Mouse (Mus musculus): ENCODE results near the gene Naa38.
A peak's percentile ranks its signal among the peaks of the same experiment; 100 is the strongest.

- no peak for TF ChIP-seq CTCF (IDR thresholded peaks at IDR 0.05; ENCODE audit: extremely low read depth, insufficient read depth, low read length)
- 0 out of 2 replicates have a peak, but pooled peaks have one; percentile 11 for TF ChIP-seq POLR2A (IDR thresholded peaks at IDR 0.05; ENCODE audit: extremely low read depth, insufficient read depth, low read length)
Measured at GRCm38 (mm10) chr11:69415668-69416451, 20.6 kb downstream of the Naa38 start.
